12 mouse cellular contexts compared by ENCODE assay signal in the genomic region with DNA sequence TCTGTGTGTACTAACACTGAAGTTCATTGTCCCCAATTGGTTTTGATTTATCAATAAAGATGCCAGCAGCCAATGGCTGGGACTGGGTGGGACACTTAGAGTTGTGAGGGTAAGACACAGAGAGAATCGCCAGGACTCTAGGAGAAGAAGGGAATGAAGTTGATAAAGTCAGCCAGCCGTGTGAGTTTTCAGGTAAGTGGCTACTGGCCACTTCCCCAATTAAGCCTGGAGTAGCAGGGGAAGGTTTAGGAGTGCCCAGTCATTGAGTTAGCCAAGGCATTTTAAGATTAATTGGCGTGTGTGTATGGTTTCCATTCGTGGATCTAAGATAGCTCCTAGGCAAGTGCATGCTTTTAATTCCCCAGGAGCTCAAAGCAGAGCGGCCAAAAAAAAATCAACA.
"Had no signal": no experiment of that assay in that cellular context is flagged by ENCODE, and none has a peak within 500 bp of the region (broad histone marks: within the 10 kb centered on the region; RNA-seq: fewer than 3 reads in every experiment).

No protein-coding gene starts in this region.

- ATAC-seq: intestine, embryonic 16.5 days; liver, embryonic 12.5 days; midbrain, embryonic 16.5 days had no signal

- H3K36me3 ChIP-seq: limb, embryonic 10.5 days; liver, embryonic 12.5 days; lung, embryonic 15.5 days; midbrain, embryonic 12.5 days had no signal

- H3K4me3 ChIP-seq: limb, embryonic 10.5 days; liver, embryonic 12.5 days; lung, embryonic 15.5 days; midbrain, embryonic 12.5 days had no signal

- H3K27ac ChIP-seq: limb, embryonic 10.5 days; liver, embryonic 12.5 days; lung, embryonic 15.5 days; midbrain, embryonic 12.5 days had no signal

- H3K4me2 ChIP-seq: liver, embryonic 12.5 days; lung, embryonic 15.5 days; midbrain, embryonic 12.5 days had no signal

- DNase-seq: kidney, adult 8-10 months; kidney, postnatal 36 days; lung, postnatal 14 days; right cerebral cortex, postnatal 4 days; spleen, adult 18-20 months; thymus, postnatal 36 days had no signal

- H3K9me3 ChIP-seq: limb, embryonic 10.5 days; liver, embryonic 12.5 days; lung, embryonic 15.5 days; midbrain, embryonic 12.5 days had no signal

- H3K27me3 ChIP-seq: liver, embryonic 12.5 days; lung, embryonic 15.5 days; midbrain, embryonic 12.5 days had no signal

- H3K4me1 ChIP-seq: limb, embryonic 10.5 days; midbrain, embryonic 12.5 days had no signal

- H3K9ac ChIP-seq: liver, embryonic 12.5 days; lung, embryonic 15.5 days; midbrain, embryonic 12.5 days had no signal
